ENCODE assay signal across 25 mouse cellular contexts in genomic region chr8:108220511-108220910, GRCm38 (mm10).
DNase-seq lines count a peak whose midpoint lies in the region; ATAC-seq and TF ChIP-seq lines count a peak whose summit lies in the region.
"Had no signal": no experiment of that assay in that cellular context is flagged by ENCODE, and none has a peak within 500 bp of the region (broad histone marks: within the 10 kb centered on the region; RNA-seq: fewer than 3 reads in every experiment).

No protein-coding gene starts in this region.

- no peaks in the 10 kb centered on the region for H3K9me3 ChIP-seq in forebrain, embryonic 10.5 days
- H3K9me3 ChIP-seq in forebrain, postnatal 0 days (ENCODE audit: low read length): no peaks in the 10 kb centered on the region
- H3K9me3 ChIP-seq in hindbrain, embryonic 10.5 days: no peaks in the 10 kb centered on the region
- H3K9me3 ChIP-seq in hindbrain, embryonic 11.5 days (ENCODE audit: control insufficient read depth, low read length): no peaks in the 10 kb centered on the region
- H3K9me3 ChIP-seq: embryonic facial prominence, embryonic 12.5 days; embryonic facial prominence, embryonic 15.5 days; forebrain, embryonic 12.5 days; forebrain, embryonic 15.5 days had no signal

- no peak for DNase-seq in forebrain, embryonic 10.5 days (ENCODE audit: extremely low spot score, low spot score)
- DNase-seq in forebrain, postnatal 0 days: no peak
- peak; percentile 54 for DNase-seq in adrenal gland, adult 8-10 months
- peak; percentile 4 for DNase-seq in adrenal gland, postnatal 25 days
- DNase-seq in layer of hippocampus, postnatal 36 days: no peak
- DNase-seq in hindbrain, embryonic 10.5 days (ENCODE audit: low spot score): no peak
- DNase-seq in hindbrain, embryonic 11.5 days (ENCODE audit: low spot score): no peak
- DNase-seq: B cell, adult 2 months; cerebellum, adult 11 months; cerebellum, adult 2 months; cerebellum, postnatal 10 days; cerebellum, postnatal 36 days; embryo, embryonic 11 days; gastrocnemius, adult 2 months; gastrocnemius, postnatal 14 days; kidney, adult 2 months had no signal

- peaks cover 25% of the 10 kb centered on the region for H3K4me1 ChIP-seq in forebrain, embryonic 10.5 days
- no peaks in the 10 kb centered on the region for H3K4me1 ChIP-seq in forebrain, postnatal 0 days (ENCODE audit: insufficient read depth)
- H3K4me1 ChIP-seq in hindbrain, embryonic 10.5 days (replicated peaks): peaks cover 22% of the 10 kb centered on the region
- peaks cover 5% of the 10 kb centered on the region; the same call in 1 of the 2 replicates for H3K4me1 ChIP-seq in hindbrain, embryonic 11.5 days (replicated peaks; ENCODE audit: control insufficient read depth, insufficient read depth, low read length)
- H3K4me1 ChIP-seq: embryonic facial prominence, embryonic 15.5 days had no signal

- ATAC-seq in forebrain, postnatal 0 days: no peak
- no peak for ATAC-seq in hindbrain, embryonic 11.5 days (ENCODE audit: low FRiP score)
- ATAC-seq: activated CD4-positive, CD25-positive, alpha-beta regulatory T cell, adult 4 months; forebrain, embryonic 15.5 days; hindbrain, postnatal 0 days; intestine, postnatal 0 days had no signal

- no peak overlapping the region for H3K4me2 ChIP-seq in forebrain, postnatal 0 days (ENCODE audit: low read depth)
- H3K4me2 ChIP-seq in hindbrain, embryonic 11.5 days (replicated peaks; ENCODE audit: low read depth, low read length): no peak overlapping the region
- H3K4me2 ChIP-seq: embryonic facial prominence, embryonic 12.5 days; embryonic facial prominence, embryonic 15.5 days; forebrain, embryonic 12.5 days; forebrain, embryonic 15.5 days; heart, embryonic 11.5 days; hindbrain, embryonic 14.5 days had no signal

- TF ChIP-seq CTCF in forebrain, postnatal 0 days (IDR thresholded peaks at IDR 0.05; ENCODE audit: low read depth): no peak

- H3K36me3 ChIP-seq in forebrain, embryonic 10.5 days (replicated peaks): no peaks in the 10 kb centered on the region
- no peaks in the 10 kb centered on the region for H3K36me3 ChIP-seq in forebrain, postnatal 0 days (ENCODE audit: insufficient read depth)
- no peaks in the 10 kb centered on the region for H3K36me3 ChIP-seq in hindbrain, embryonic 10.5 days
- no peaks in the 10 kb centered on the region for H3K36me3 ChIP-seq in hindbrain, embryonic 11.5 days (ENCODE audit: control insufficient read depth, insufficient read depth, low read length)
- H3K36me3 ChIP-seq: embryonic facial prominence, embryonic 12.5 days; embryonic facial prominence, embryonic 15.5 days; forebrain, embryonic 12.5 days; forebrain, embryonic 15.5 days had no signal

- no peak overlapping the region for H3K9ac ChIP-seq in forebrain, postnatal 0 days
- no peak overlapping the region for H3K9ac ChIP-seq in hindbrain, embryonic 11.5 days (ENCODE audit: low read depth, low read length)
- H3K9ac ChIP-seq: embryonic facial prominence, embryonic 12.5 days; embryonic facial prominence, embryonic 15.5 days; forebrain, embryonic 12.5 days; forebrain, embryonic 15.5 days; hindbrain, embryonic 14.5 days had no signal

- peaks cover 7% of the 10 kb centered on the region for H3K27me3 ChIP-seq in forebrain, embryonic 10.5 days (ENCODE audit: poor library complexity, severe bottlenecking)
- H3K27me3 ChIP-seq in forebrain, postnatal 0 days (ENCODE audit: insufficient read depth, low read length): no peaks in the 10 kb centered on the region; the same call in 1 of the 2 replicates
- peaks cover 15% of the 10 kb centered on the region for H3K27me3 ChIP-seq in hindbrain, embryonic 10.5 days (ENCODE audit: insufficient read depth, poor library complexity, severe bottlenecking)
- no peaks in the 10 kb centered on the region for H3K27me3 ChIP-seq in hindbrain, embryonic 11.5 days (ENCODE audit: control insufficient read depth, insufficient read depth, low read length)
- H3K27me3 ChIP-seq: embryonic facial prominence, embryonic 12.5 days; embryonic facial prominence, embryonic 15.5 days; forebrain, embryonic 12.5 days; forebrain, embryonic 15.5 days had no signal

- peak overlapping the region; percentile 60; the same call in 1 of the 2 replicates for H3K27ac ChIP-seq in forebrain, embryonic 10.5 days
- H3K27ac ChIP-seq in forebrain, postnatal 0 days (ENCODE audit: low read depth, low read length): no peak overlapping the region
- H3K27ac ChIP-seq in hindbrain, embryonic 10.5 days: no peak overlapping the region
- no peak overlapping the region for H3K27ac ChIP-seq in hindbrain, embryonic 11.5 days (ENCODE audit: low read depth, low read length)
- H3K27ac ChIP-seq: embryonic facial prominence, embryonic 12.5 days; embryonic facial prominence, embryonic 15.5 days; forebrain, embryonic 12.5 days; forebrain, embryonic 15.5 days; gastrocnemius, adult 2 months; hindbrain, embryonic 14.5 days; hindbrain, postnatal 0 days had no signal

- H3K4me3 ChIP-seq in forebrain, embryonic 10.5 days: no peak overlapping the region
- no peak overlapping the region for H3K4me3 ChIP-seq in forebrain, postnatal 0 days (ENCODE audit: low read depth, low read length)
- no peak overlapping the region for H3K4me3 ChIP-seq in hindbrain, embryonic 10.5 days
- H3K4me3 ChIP-seq in hindbrain, embryonic 11.5 days (ENCODE audit: low read depth, low read length): no peak overlapping the region
- H3K4me3 ChIP-seq: embryonic facial prominence, embryonic 12.5 days; embryonic facial prominence, embryonic 15.5 days; forebrain, embryonic 12.5 days; forebrain, embryonic 15.5 days; gastrocnemius, adult 2 months had no signal

- 82% methylated on average over 3 of the region's 3 CpGs for WGBS in forebrain, embryonic 10.5 days
- WGBS in forebrain, postnatal 0 days: 78% methylated on average over 3 of the region's 3 CpGs
- WGBS in hindbrain, embryonic 10.5 days: 65% methylated on average over 3 of the region's 3 CpGs
- WGBS in hindbrain, embryonic 11.5 days: 62% methylated on average over 3 of the region's 3 CpGs

Comparison
In these comparisons a context has a peak if more than half of its experiments do, and no peak if none do; other contexts are left out.
1. DNase-seq: peak in adrenal gland, adult 8-10 months (single experiment) and adrenal gland, postnatal 25 days (single experiment); none in forebrain, embryonic 10.5 days (single experiment), forebrain, postnatal 0 days (single experiment), layer of hippocampus, postnatal 36 days (0 of 2), hindbrain, embryonic 10.5 days (single experiment) and hindbrain, embryonic 11.5 days (single experiment).